Mouse (Mus musculus) lung, adult 2 months (tissue): ENCODE measurements around the gene Prkce. TPM values are rescaled to one million over a fixed set of nuclear protein-coding genes. Genes with fewer than 3 reads are reported as not detected.

Experiments
- DNase-seq: peaks from one replicate; pipeline ENCODE4 v3.0.0; 2022
- H3K4me1 ChIP-seq: fragments of 200-500 bp; 2 replicates; pipeline ENCODE4 v1.6.1; 2011; ENCODE audit warnings: low read length; ENCODE audit not compliant: control insufficient read depth, insufficient read depth
- H3K4me3 ChIP-seq: fragments of 200-500 bp; replicated peaks from 2 replicates; pipeline ENCODE3; 2011; ENCODE audit warnings: low read depth, mild to moderate bottlenecking, control low read depth, low read length; ENCODE audit errors: extremely low read depth
- CTCF ChIP-seq: fragments of 200-500 bp; IDR thresholded peaks from 2 replicates; pipeline ENCODE4 v1.5.1; 2011; ENCODE audit warnings: mild to moderate bottlenecking, low read length, control low read depth; ENCODE audit not compliant: insufficient read depth
- POLR2A ChIP-seq: fragments of 200-500 bp; IDR thresholded peaks from 2 replicates; pipeline ENCODE4 v1.6.1; 2011; ENCODE audit warnings: low read depth, mild to moderate bottlenecking, control low read depth, low read length, borderline replicate concordance; ENCODE audit errors: extremely low read depth
- WGBS: fragments of 180-500 bp; shearing (Covaris S2); methylation state at CpG from one replicate; pipeline ENCODE4 v1.1.7; 2018; 5-methylcytosine and 5-hydroxymethylcytosine counted together
- polyA plus RNA-seq: library from polyadenylated mRNA; depleted of rRNA; stranded (reverse); fragments of >200 nt; gene quantifications from 2 replicates; pipeline ENCODE4 v1.2.3, GENCODE M21; 2012

The Prkce gene
- polyA plus RNA-seq, 1 experiment, result 13.5 TPM

DNA sequence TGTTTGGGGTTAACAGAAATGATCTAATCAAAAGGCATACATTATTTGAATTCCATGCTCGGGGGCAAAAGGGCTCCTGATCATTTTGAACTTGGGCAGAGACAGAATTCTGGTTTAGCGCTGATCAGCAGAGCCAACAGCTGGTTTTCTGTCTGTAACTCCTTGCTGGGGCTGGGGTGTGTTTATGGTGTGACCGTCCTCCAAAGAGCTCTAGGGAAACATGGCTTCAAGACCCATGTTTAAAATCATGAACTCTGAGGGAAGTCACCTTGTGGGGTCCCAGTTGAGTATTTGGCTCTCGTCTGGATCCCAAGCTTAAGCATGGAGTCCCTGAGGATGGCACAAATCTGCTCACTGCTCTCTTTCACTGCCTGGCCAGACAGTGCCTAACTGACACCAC, 183.7 kb downstream of the Prkce start:
- no peak for DNase-seq
- 56% methylated on average over 4 of the region's 4 CpGs for WGBS
- TF ChIP-seq CTCF (no peak), POLR2A (no peak)
- H3K4me3 ChIP-seq, result no peak overlapping the region
- H3K4me1 ChIP-seq, result peaks cover 26% of the 10 kb centered on the region

DNA sequence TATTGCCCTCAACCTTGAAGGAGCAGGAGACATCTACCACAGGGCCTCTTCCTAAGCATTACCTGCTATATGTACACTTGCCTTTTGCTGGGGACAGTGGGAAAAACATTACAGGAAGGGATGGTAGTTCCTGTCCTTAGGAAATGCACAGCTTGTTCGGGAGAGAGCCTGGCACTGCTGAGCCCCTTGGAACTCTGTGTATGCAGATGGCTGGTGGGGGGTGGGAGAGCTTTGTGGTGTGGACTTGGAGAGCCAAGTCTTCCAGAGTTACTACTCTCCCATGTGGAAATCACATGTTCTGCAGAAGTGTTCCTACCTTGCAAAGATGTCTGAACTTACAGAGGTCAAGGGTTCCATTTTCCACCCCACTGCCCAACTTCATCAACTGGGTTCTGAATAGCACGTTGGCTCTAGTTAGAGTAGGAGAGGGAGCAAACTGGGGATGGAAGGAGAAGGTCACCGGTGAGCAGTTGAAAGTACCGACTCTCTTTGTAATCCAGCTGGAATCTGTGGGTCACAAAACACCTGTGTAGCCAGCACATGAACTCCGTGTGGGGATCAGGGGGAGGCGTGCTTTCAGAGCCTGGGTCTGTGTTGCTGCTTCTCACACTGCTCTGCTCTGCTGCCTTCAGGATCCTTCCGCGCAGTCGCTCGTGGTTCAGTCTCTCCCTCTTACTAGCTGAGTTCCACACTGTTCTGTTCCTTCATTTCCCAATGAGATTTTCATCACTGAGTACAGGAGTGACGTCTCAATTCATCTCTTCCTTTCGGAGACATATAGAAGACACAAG, 184.9 kb downstream of the Prkce start:
- Histone ChIP-seq H3K4me1 (peaks cover 28% of the 10 kb centered on the region), H3K4me3 (no peak overlapping the region)
- DNase-seq, result no peak
- WGBS, result 83% methylated on average over 12 of the region's 12 CpGs
- TF ChIP-seq POLR2A, result no peak
- TF ChIP-seq CTCF, result no peak

DNA sequence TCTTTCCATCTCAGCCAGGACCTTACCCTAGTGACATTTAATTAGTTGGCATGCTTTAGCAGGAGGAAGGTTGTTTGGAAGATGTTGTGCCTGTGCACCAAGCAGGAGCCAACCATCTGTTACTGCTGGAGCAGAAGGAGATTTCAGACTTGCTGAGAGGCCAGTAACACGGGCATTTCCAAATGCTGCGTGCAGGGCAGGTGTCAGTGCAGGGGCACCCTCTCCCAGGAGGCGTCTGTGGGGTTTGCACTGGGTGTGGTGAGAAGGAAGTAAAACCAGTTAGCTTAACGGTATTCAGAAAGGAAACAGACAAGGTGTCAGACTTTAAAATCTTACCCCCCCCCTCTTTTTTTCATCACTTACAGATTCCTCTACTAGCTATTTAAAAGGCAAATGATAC, 186.1 kb downstream of the Prkce start:
- WGBS, result 28% methylated on average over 4 of the region's 4 CpGs
- peak overlapping the region; percentile 10 for H3K4me3 ChIP-seq
- H3K4me1 ChIP-seq, result peaks cover 33% of the 10 kb centered on the region
- no peak for DNase-seq
- TF ChIP-seq POLR2A (no peak), CTCF (no peak)

DNA sequence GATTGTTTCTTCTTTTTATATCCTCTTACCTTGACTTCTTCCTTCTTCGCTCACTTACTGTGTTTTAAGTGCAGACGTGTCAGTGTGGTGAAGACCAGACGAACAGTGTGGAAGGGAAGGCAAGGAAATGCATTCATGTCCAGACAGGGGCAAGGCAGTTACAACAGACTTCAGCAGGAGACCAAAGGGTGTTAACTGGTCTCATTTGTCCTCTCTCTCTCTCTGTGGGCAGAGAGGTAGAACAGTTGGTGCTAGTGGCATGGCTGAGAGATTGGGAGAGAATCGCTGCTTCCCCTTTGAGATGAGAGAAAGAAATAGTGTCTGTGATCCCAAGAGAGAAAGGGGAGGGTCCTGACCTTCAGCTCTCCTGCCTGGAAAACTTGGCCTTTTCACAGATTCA, 186.5 kb downstream of the Prkce start:
- TF ChIP-seq POLR2A, result no peak
- no peak for TF ChIP-seq CTCF
- Histone ChIP-seq H3K4me1 (peaks cover 33% of the 10 kb centered on the region), H3K4me3 (no peak overlapping the region)
- DNase-seq, result no peak
- 66% methylated on average over 4 of the region's 4 CpGs for WGBS

DNA sequence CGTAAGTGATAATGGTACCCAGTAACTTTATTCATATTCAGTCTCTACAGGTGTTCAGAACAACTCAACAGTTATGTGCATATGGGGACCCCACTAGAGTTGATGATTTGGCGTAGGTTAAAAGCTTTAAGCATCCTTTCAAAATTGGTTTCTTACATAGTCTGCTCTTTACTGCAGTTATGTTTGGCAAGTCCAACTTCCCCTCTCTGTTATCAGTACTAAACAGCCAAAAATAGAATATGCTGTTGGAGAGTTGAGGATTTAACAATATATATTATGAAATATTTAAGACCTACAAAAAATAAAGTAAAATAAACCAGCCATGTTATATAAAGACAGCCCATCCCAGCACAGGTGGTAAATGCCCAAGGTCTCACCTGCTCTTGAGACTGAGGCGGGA, 187.3 kb downstream of the Prkce start:
- H3K4me1 ChIP-seq, result peaks cover 33% of the 10 kb centered on the region
- no peak overlapping the region for H3K4me3 ChIP-seq
- TF ChIP-seq POLR2A (no peak), CTCF (no peak)
- WGBS, result 60% methylated on average over 3 of the region's 3 CpGs
- no peak for DNase-seq

DNA sequence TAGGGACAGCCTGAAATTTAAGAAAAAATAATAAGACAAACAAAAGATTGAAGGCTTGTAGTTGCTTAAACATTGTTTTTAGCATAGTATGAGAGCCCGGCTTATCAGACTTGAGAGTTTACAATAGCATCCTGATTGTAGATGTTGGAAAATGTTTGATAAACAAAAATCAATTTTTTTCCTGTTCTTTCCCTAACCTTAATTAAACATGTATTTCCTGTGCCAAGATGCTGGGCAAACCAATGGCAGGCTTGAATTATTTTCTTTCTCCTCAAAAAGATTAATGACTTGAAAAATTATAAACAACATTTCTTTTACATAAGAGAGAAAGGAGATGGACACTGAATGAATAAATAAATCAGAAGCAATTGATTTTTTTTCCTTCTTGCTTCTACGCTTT, 187.7 kb downstream of the Prkce start:
- TF ChIP-seq CTCF (no peak), POLR2A (no peak)
- H3K4me1 ChIP-seq, result peaks cover 33% of the 10 kb centered on the region
- DNase-seq, result no peak
- WGBS, result 45% methylated on average over 2 of the region's 2 CpGs
- H3K4me3 ChIP-seq, result no peak overlapping the region

DNA sequence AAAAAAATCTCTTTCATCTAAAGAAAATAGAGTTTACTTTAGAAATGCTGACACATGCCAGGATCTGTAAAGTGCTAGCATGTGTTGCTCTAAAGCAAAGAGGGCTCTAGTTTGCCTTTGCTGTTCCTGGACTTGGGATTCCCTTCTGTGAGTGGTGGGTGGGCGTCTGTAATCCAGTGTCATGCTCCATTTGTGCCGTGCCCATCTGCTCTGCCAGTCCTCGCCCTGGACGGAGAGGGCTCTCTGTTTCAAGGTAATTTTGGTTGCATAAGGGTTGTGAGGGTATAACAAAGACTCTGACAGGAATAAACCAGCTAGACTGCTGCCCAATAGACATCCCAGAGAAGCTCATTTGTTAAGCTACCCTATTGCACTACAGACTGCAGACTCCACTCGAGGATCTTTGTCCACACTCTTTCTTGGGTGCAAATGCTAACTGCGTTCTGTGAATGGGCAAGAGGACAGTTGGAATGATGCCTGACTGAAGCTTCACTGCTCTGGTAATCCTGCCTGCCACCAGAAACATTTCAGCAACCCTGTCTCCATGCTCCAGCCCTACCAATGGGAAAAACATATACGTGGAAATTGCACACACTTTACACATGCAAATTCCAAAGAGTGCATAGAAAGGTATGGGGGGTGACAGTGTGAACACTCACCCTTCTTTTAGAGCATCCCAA, 188.3 kb downstream of the Prkce start:
- WGBS, result 40% methylated on average over 7 of the region's 7 CpGs
- peaks cover 27% of the 10 kb centered on the region for H3K4me1 ChIP-seq

DNA sequence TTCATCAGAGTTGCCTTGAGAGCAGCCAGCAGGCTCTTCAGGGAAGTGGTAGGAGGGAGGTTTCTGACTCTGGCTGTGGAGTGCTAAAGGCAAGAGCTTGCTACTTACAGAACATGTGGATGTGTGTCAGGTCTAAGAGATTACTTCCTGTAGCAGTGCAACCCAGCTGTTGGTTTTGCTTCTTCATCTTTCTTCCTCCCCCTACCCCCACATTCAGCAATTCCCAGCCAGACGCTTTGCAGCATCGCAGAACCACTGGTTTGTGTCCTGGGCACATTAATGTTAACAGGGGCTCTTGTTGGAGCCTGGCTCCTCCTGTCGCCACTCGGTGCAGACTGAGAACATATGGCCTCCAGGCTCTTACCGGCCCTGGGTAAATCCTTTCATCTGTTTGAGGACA, 190.8 kb downstream of the Prkce start:
- H3K4me1 ChIP-seq, result peaks cover 22% of the 10 kb centered on the region
- no peak for TF ChIP-seq CTCF
- TF ChIP-seq POLR2A, result no peak
- H3K4me3 ChIP-seq, result no peak overlapping the region
- DNase-seq, result no peak
- WGBS, result 55% methylated on average over 5 of the region's 5 CpGs

More for the DNA sequence above, 188.3 kb downstream of the Prkce start:
- H3K4me3 ChIP-seq, result no peak overlapping the region
- TF ChIP-seq POLR2A, result no peak
- TF ChIP-seq CTCF, result no peak
- DNase-seq, result no peak

DNA sequence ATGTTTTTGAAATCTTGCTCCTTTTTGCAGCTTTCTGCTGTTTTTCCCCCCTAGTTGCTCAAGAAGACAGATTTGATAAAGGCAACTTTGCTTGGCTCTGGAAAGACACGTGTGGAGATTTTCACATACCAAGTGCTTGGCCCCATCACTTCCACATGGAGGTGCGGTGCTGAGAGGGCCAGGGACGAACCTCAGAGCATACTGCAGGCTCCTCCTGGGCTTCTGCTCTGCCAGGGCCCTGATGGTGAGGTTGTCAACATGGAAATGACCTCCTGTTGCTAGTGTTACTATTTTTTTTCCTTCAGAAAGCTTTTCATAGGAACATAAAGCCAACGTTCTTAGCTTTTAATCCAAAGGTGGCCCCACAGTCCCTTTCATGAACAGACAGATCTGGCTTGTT, 191.3 kb downstream of the Prkce start:
- H3K4me1 ChIP-seq, result peaks cover 19% of the 10 kb centered on the region
- 84% methylated on average over 4 of the region's 4 CpGs for WGBS
- TF ChIP-seq CTCF (no peak), POLR2A (no peak)
- no peak for DNase-seq
- H3K4me3 ChIP-seq, result no peak overlapping the region

DNA sequence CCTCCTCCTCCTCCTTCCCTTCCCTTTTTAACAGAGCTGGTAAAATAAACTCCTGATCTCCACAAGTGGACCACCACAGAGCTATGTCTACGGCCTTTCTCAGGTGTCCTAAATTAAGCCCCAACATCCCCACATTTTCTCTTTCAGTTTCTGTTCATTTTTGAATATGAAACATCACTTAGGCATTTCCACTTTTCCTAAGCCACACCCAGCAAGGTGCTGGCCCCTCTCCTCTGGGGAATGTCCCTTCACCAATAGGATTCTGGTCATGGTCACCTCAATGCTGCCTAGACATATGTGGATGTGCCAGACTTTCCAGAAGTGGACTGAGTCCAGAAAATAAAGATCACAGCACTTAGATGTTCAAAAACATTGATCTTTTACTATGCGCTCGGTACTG, 193.3 kb downstream of the Prkce start:
- WGBS, result 80% methylated on average over 3 of the region's 3 CpGs
- TF ChIP-seq CTCF (no peak), POLR2A (no peak)
- Histone ChIP-seq H3K4me3 (no peak overlapping the region), H3K4me1 (peaks cover 19% of the 10 kb centered on the region)
- DNase-seq, result no peak
